Mouse (Mus musculus): Measurements from ENCODE around the gene Akap2. TPM values are rescaled to one million over a fixed set of nuclear protein-coding genes. Genes with fewer than 3 reads are reported as not detected.
A peak's percentile ranks its signal among the peaks of the same experiment; 100 is the strongest.

The Akap2 gene
- 10 to 100 TPM; 35.1 to 38.1 TPM for total RNA-seq (2021)

DNA sequence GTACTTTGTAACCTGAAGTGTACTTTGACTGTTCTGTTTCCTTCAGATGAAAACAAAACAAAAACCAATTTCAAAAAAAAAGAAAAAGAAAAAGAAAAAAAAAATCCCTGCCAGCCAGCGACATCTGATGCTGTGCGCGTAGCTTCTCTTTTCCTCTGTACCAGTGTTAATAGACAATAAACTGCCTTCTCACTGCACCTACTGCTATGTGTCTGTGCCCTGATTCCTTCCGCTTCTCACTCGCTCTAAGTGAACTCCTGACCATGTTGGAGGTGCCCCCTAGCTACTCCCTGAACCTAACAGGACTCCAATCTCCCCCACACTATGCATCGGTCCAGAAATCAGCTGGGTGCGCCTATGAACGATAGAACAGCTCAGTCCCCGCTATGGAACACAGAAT lies at the start of gene Akap2:
Gene Akap2 (plus strand): TSS at position 304 of the 400 bp plus-strand sequence.
- intact Hi-C loops (cut with DNase I): no loop called here
- no peak for DNase-seq (ENCODE audit: low spot score in 2 of 2)

- intact Hi-C loops (cut with DNase I): loop anchor here (5.0 to 10.0 kb wide), 3 partner anchors 196 to 574 kb away; no protein-coding TSS in a partner anchor
- DNase-seq (ENCODE audit: low spot score in 2 of 2): no peak
Observed at GRCm38 (mm10) chr4:57670813-57671469, 46.5 kb upstream of the Akap2 start.

- no peak for DNase-seq (ENCODE audit: low spot score in 2 of 2)
- intact Hi-C loops (cut with DNase I): loop anchor here (2.0 to 10.0 kb wide), 5 partner anchors 116 to 572 kb away; no protein-coding TSS in a partner anchor
Observed at GRCm38 (mm10) chr4:57672541-57672940, 44.9 kb upstream of the Akap2 start.

DNA sequence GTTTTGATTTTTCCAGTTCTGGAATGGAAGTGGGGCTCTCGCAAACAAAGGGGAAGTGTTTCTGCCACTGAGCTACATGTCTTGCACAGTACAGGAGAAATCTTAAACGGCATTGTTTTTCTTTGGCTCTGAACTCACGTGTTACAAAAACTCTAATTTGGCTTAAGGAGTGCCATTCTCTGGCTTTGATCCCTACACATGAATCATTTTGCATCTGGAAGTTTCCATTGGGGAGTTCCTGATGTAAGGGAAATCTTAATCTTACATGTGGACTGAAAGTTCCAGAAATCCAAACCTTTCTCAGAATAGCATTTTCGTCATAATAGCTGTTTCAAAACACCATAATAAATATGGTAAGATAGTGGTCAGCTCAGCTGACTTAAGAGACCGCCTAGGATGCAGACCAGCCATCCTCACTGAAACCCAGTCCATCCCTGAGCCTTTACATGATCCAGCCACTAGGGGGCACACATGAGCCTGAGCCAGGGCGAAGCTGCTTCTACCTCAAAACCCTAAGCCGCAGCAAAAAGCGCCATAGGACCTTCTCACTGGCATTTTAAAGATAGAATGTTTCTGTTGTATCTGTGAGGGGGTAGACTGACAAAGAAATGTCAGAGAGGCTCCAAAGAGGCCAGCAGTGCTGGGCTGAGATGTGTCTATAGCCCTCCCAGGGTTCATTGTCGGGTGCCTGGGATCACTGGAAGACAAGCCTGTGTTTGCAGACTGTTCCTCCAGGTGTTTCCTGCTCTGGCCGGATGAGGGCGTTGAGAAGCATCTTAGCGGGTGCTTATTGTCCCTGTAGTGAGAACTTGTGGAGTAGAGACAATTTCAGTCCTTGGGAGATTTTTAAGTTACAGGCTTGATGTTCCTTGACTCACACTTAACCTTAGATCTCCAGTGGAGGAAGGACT lies 44.2 kb upstream of the Akap2 start:
- intact Hi-C loops (cut with DNase I): loop anchor here (1.0 to 10.0 kb wide), 6 partner anchors 116 to 572 kb away; no protein-coding TSS in a partner anchor
- DNase-seq (ENCODE audit: low spot score in 2 of 2): peak; percentile 86 to 90

- no peak for DNase-seq (ENCODE audit: low spot score in 2 of 2)
- intact Hi-C loops (cut with DNase I): loop anchor here (5.0 to 10.0 kb wide), 3 partner anchors 193 to 570 kb away; no protein-coding TSS in a partner anchor
Observed at GRCm38 (mm10) chr4:57674351-57674750, 43.1 kb upstream of the Akap2 start.

DNA sequence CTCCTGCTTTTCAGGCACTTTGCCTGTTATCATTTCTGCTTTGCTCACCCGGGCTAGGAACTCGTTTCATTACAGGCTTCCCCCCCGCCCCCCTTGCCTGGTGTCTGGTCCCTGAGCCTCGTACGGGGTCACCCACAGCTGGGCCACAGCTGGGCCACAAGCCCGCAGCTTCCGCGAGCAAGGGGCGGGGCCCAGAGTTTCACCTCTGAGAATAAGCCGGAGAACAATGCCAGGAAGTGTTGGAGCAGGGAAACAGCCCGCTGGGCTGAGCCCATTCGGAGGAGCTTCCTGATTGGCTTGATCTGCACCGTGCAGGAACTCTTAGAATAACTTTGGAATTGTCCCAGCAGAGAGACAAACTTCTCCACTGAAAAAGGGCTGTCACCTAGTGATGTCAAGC lies 42.1 kb upstream of the Akap2 start:
- intact Hi-C loops (cut with DNase I): loop anchor here (10.0 kb wide), 2 partner anchors 409 to 569 kb away; no protein-coding TSS in a partner anchor
- DNase-seq (ENCODE audit: low spot score in 2 of 2): no peak

DNA sequence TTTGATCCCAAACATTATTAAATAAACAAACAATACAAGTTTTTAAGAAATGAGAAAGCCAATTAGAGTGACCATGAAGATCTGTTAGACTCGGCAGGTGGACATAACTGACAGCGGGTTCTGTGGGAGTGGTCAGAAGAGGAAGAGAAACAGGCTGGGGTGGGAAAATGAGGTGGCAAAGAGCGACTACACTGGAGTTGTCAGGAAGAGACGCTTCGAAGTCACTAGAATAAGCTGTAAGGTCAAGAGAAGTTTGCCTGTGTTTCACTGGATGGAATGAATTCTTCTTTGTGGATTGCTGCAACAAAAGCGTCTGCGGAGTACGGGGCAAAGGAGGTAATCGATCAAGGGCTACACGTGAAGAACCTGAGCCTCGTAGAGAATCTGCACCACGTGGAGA lies 39.5 kb upstream of the Akap2 start:
- intact Hi-C loops (cut with DNase I): loop anchor here (10.0 kb wide), 2 partner anchors 407 to 567 kb away; no protein-coding TSS in a partner anchor

GRCm38 (mm10) chr4:57678991-57679457 lies 38.4 kb upstream of the Akap2 start:
- intact Hi-C loops (cut with DNase I): loop anchor here (10.0 kb wide), 2 partner anchors 406 to 566 kb away; no protein-coding TSS in a partner anchor
- no peak for DNase-seq (ENCODE audit: low spot score in 2 of 2)

More for the DNA sequence above, 39.5 kb upstream of the Akap2 start:
- no peak for DNase-seq (ENCODE audit: low spot score in 2 of 2)

GRCm38 (mm10) chr4:57680186-57680585 lies 37.3 kb upstream of the Akap2 start:
- intact Hi-C loops (cut with DNase I): no loop called here
- DNase-seq (ENCODE audit: low spot score in 2 of 2): no peak

- intact Hi-C loops (cut with DNase I): no loop called here
- no peak for DNase-seq (ENCODE audit: low spot score in 2 of 2)
Observed at GRCm38 (mm10) chr4:57681511-57681910, 35.9 kb upstream of the Akap2 start.

DNA sequence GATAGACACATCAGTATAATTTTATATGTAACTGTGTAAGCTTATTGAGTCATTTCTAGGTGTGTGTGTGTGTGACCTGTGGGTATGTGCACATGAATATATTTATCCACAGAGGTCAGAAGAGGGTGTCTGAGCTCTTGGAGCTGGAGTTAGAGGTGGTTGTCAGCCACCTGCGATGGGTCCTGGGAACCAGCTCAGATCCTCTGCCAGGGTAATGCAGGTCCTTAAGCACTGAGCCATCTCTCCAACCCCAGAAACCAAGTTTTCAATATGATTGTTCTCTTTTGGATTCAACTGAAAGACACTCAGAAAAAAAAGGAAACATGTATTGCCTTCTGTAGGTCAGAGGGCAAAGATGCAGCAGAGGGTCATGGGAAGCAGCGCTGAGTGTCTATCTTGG lies 35.1 kb upstream of the Akap2 start:
- intact Hi-C loops (cut with DNase I): no loop called here
- DNase-seq (ENCODE audit: low spot score in 2 of 2): no peak

GRCm38 (mm10) chr4:57682944-57683343 lies 34.5 kb upstream of the Akap2 start:
- intact Hi-C loops (cut with DNase I): no loop called here
- DNase-seq (ENCODE audit: low spot score in 2 of 2): peak in 1 of 2 experiments; percentile 57

DNA sequence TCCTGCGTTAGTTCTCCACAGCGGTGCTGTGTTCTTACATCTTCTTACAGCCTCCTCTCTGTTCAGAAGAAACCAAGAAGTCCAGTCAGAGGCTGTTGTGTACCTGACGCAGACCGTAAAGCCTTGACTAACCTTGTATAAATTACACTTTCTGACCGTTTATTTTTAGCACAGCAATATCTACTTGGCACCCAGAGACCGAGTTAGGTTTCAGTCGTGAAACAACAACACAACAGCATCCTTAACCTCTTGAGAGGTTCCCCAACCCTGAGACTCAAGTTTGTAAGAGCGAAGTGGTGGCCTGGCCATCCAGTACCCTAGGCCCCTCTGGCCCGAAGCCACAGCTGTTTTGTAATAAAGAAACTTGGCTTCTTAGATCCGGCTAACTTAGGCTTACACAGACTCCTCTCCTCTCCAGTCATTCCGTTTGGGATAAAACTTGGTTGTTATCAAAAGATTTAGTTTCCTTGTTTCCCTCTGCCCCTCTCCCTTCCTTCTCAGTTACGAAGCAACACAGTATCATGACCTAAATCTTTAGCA lies 32.7 kb upstream of the Akap2 start:
- intact Hi-C loops (cut with DNase I): no loop called here
- DNase-seq (ENCODE audit: low spot score in 2 of 2): no peak

- intact Hi-C loops (cut with DNase I): no loop called here
- no peak for DNase-seq (ENCODE audit: low spot score in 2 of 2)
Observed at GRCm38 (mm10) chr4:57686736-57687135, 30.7 kb upstream of the Akap2 start.

GRCm38 (mm10) chr4:57687583-57687982 lies 29.9 kb upstream of the Akap2 start:
- intact Hi-C loops (cut with DNase I): no loop called here
- peak in 1 of 2 experiments; percentile 74 for DNase-seq (ENCODE audit: low spot score in 2 of 2)

DNA sequence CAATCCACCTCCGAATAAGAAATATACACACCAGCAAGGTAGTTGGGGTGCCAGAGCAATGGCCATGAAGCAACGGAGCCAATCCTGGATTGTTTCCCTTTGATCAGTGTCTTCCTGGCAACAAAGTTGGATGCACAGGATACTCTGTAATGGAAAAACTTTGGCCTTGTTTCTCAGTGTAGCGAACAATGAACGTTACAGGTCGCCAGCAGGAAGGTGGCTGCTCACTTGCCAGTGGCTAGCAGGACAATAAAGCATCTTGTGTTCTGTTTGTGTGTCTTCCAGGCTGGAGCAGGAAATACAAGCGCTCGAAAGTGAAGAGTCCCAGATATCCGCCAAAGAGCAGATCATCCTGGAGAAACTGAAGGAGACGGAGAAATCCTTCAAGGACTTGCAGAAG lies 29.3 kb upstream of the Akap2 start:
- intact Hi-C loops (cut with DNase I): no loop called here
- no peak for DNase-seq (ENCODE audit: low spot score in 2 of 2)

- intact Hi-C loops (cut with DNase I): no loop called here
- no peak for DNase-seq (ENCODE audit: low spot score in 2 of 2)
Observed at GRCm38 (mm10) chr4:57690001-57690400, 27.5 kb upstream of the Akap2 start.

GRCm38 (mm10) chr4:57690805-57691204 lies 26.7 kb upstream of the Akap2 start:
- intact Hi-C loops (cut with DNase I): no loop called here
- DNase-seq (ENCODE audit: low spot score in 2 of 2): no peak

- no peak for DNase-seq (ENCODE audit: low spot score in 2 of 2)
- intact Hi-C loops (cut with DNase I): no loop called here
Observed at GRCm38 (mm10) chr4:57694356-57695136, 22.9 kb upstream of the Akap2 start.
